Mouse (Mus musculus): ENCODE data around the gene Wdr82. TPM values are rescaled to one million over a fixed set of nuclear protein-coding genes. Genes with fewer than 3 reads are reported as not detected.

Wdr82 gene
- polyA plus RNA-seq, 1 experiment = 49.1 TPM

GRCm38 (mm10) chr9:106172527-106172926, 1.8 kb downstream of the Wdr82 start:
- 3% methylated on average over 3 of the region's 3 CpGs for WGBS
- TF ChIP-seq POLR2A (IDR thresholded peaks at IDR 0.05; ENCODE audit: borderline replicate concordance, extremely low read depth, low read depth, low read length) (no peak), CTCF (IDR thresholded peaks at IDR 0.05; ENCODE audit: insufficient read depth, low read length) (no peak)
- H3K4me1 ChIP-seq (ENCODE audit: control insufficient read depth, insufficient read depth, low read length) = peaks cover 16% of the 10 kb centered on the region
- no peak for DNase-seq
- peak overlapping the region; percentile 37 for H3K4me3 ChIP-seq (replicated peaks; ENCODE audit: extremely low read depth, low read depth, low read length)

- Histone ChIP-seq H3K4me3 (replicated peaks; ENCODE audit: extremely low read depth, low read depth, low read length) (no peak overlapping the region), H3K4me1 (ENCODE audit: control insufficient read depth, insufficient read depth, low read length) (peaks cover 16% of the 10 kb centered on the region)
- 49% methylated on average over 2 of the region's 2 CpGs for WGBS
- TF ChIP-seq POLR2A (IDR thresholded peaks at IDR 0.05; ENCODE audit: borderline replicate concordance, extremely low read depth, low read depth, low read length) (no peak), CTCF (IDR thresholded peaks at IDR 0.05; ENCODE audit: insufficient read depth, low read length) (no peak)
- DNase-seq = no peak
Observed at GRCm38 (mm10) chr9:106173363-106173762, 2.6 kb downstream of the Wdr82 start.

GRCm38 (mm10) chr9:106175552-106176200, 4.9 kb downstream of the Wdr82 start:
- 29% methylated on average over 3 of the region's 3 CpGs for WGBS
- peaks cover 16% of the 10 kb centered on the region for H3K4me1 ChIP-seq (ENCODE audit: control insufficient read depth, insufficient read depth, low read length)
- DNase-seq = no peak
- TF ChIP-seq POLR2A (IDR thresholded peaks at IDR 0.05; ENCODE audit: borderline replicate concordance, extremely low read depth, low read depth, low read length) = no peak
- no peak for TF ChIP-seq CTCF (IDR thresholded peaks at IDR 0.05; ENCODE audit: insufficient read depth, low read length)
- no peak overlapping the region for H3K4me3 ChIP-seq (replicated peaks; ENCODE audit: extremely low read depth, low read depth, low read length)

GRCm38 (mm10) chr9:106176769-106177168, 6.0 kb downstream of the Wdr82 start:
- no peak for DNase-seq
- TF ChIP-seq CTCF (IDR thresholded peaks at IDR 0.05; ENCODE audit: insufficient read depth, low read length) (no peak), POLR2A (IDR thresholded peaks at IDR 0.05; ENCODE audit: borderline replicate concordance, extremely low read depth, low read depth, low read length) (no peak)
- Histone ChIP-seq H3K4me1 (ENCODE audit: control insufficient read depth, insufficient read depth, low read length) (peaks cover 16% of the 10 kb centered on the region), H3K4me3 (replicated peaks; ENCODE audit: extremely low read depth, low read depth, low read length) (no peak overlapping the region)
- WGBS = 55% methylated on average over 5 of the region's 5 CpGs

GRCm38 (mm10) chr9:106177799-106178198, 7.1 kb downstream of the Wdr82 start:
- WGBS = 81% methylated on average over 6 of the region's 6 CpGs
- no peak for DNase-seq
- Histone ChIP-seq H3K4me1 (ENCODE audit: control insufficient read depth, insufficient read depth, low read length) (peaks cover 14% of the 10 kb centered on the region), H3K4me3 (replicated peaks; ENCODE audit: extremely low read depth, low read depth, low read length) (no peak overlapping the region)
- no peak for TF ChIP-seq POLR2A (IDR thresholded peaks at IDR 0.05; ENCODE audit: borderline replicate concordance, extremely low read depth, low read depth, low read length)
- no peak for TF ChIP-seq CTCF (IDR thresholded peaks at IDR 0.05; ENCODE audit: insufficient read depth, low read length)

GRCm38 (mm10) chr9:106179454-106179853, 8.7 kb downstream of the Wdr82 start:
- no peak for TF ChIP-seq CTCF (IDR thresholded peaks at IDR 0.05; ENCODE audit: insufficient read depth, low read length)
- Histone ChIP-seq H3K4me1 (ENCODE audit: control insufficient read depth, insufficient read depth, low read length) (peaks cover 12% of the 10 kb centered on the region), H3K4me3 (replicated peaks; ENCODE audit: extremely low read depth, low read depth, low read length) (no peak overlapping the region)
- WGBS = 66% methylated on average over 2 of the region's 2 CpGs
- no peak for DNase-seq

GRCm38 (mm10) chr9:106179964-106180363, 9.2 kb downstream of the Wdr82 start:
- TF ChIP-seq CTCF (IDR thresholded peaks at IDR 0.05; ENCODE audit: insufficient read depth, low read length) = no peak
- TF ChIP-seq POLR2A (IDR thresholded peaks at IDR 0.05; ENCODE audit: borderline replicate concordance, extremely low read depth, low read depth, low read length) = no peak
- H3K4me3 ChIP-seq (replicated peaks; ENCODE audit: extremely low read depth, low read depth, low read length) = no peak overlapping the region
- H3K4me1 ChIP-seq (ENCODE audit: control insufficient read depth, insufficient read depth, low read length) = peaks cover 8% of the 10 kb centered on the region
- 87% methylated on average over 3 of the region's 3 CpGs for WGBS
- no peak for DNase-seq

- Histone ChIP-seq H3K4me1 (ENCODE audit: control insufficient read depth, insufficient read depth, low read length) (no peaks in the 10 kb centered on the region; the same call in 1 of the 2 replicates), H3K4me3 (replicated peaks; ENCODE audit: extremely low read depth, low read depth, low read length) (no peak overlapping the region)
- no peak for DNase-seq
- WGBS = 70% methylated on average over 4 of the region's 4 CpGs
- TF ChIP-seq POLR2A (IDR thresholded peaks at IDR 0.05; ENCODE audit: borderline replicate concordance, extremely low read depth, low read depth, low read length) = no peak
- TF ChIP-seq CTCF (IDR thresholded peaks at IDR 0.05; ENCODE audit: insufficient read depth, low read length) = no peak
Observed at GRCm38 (mm10) chr9:106182146-106182545, 11.4 kb downstream of the Wdr82 start.

GRCm38 (mm10) chr9:106183996-106184395, 13.3 kb downstream of the Wdr82 start:
- TF ChIP-seq POLR2A (IDR thresholded peaks at IDR 0.05; ENCODE audit: borderline replicate concordance, extremely low read depth, low read depth, low read length) (no peak), CTCF (IDR thresholded peaks at IDR 0.05; ENCODE audit: insufficient read depth, low read length) (no peak)
- 85% methylated on average over 5 of the region's 5 CpGs for WGBS
- Histone ChIP-seq H3K4me1 (ENCODE audit: control insufficient read depth, insufficient read depth, low read length) (no peaks in the 10 kb centered on the region), H3K4me3 (replicated peaks; ENCODE audit: extremely low read depth, low read depth, low read length) (no peak overlapping the region)
- no peak for DNase-seq

GRCm38 (mm10) chr9:106191355-106191754, 20.6 kb downstream of the Wdr82 start:
- H3K4me1 ChIP-seq (ENCODE audit: control insufficient read depth, insufficient read depth, low read length) = no peaks in the 10 kb centered on the region
- no peak overlapping the region for H3K4me3 ChIP-seq (replicated peaks; ENCODE audit: extremely low read depth, low read depth, low read length)
- DNase-seq = no peak
- TF ChIP-seq CTCF (IDR thresholded peaks at IDR 0.05; ENCODE audit: insufficient read depth, low read length) (no peak), POLR2A (IDR thresholded peaks at IDR 0.05; ENCODE audit: borderline replicate concordance, extremely low read depth, low read depth, low read length) (no peak)
- 87% methylated on average over 1 of the region's 1 CpGs for WGBS
